Mouse (Mus musculus): ENCODE measurements around the gene Psmb8.

DNA sequence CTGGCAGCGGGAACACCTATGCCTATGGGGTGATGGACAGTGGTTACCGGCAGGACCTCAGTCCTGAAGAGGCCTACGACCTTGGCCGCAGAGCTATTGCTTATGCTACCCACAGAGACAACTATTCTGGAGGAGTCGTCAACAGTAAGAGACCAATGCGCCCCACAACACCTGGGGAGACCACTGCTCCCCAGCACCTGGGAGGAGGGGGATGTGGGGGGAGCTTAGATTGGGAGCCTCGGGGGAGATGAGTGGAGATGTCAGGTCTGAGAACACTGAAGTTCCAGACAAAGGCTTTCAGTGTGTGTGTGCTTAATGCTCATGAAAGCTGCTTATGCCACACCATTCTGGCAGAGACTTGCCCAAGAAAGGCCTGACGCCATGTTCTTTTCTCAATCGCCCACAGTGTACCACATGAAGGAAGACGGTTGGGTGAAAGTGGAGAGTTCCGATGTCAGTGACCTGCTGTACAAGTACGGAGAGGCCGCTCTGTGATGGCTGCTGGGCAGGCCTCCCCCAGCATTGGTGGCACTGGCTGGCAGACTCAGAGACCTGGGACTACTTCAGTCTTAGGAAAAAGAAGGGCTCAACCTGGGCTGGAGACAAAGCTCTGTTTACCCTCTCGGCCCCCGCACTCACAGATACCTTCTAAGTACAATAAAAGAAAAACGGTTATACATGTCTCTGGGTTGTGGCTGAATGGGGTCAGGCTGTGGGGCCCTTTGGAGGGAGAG, 3.4 kb downstream of the Psmb8 start:
- TF ChIP-seq POLR2A (IDR thresholded peaks at IDR 0.05; ENCODE audit: borderline replicate concordance, extremely low read depth, low read depth, low read length) (no peak), CTCF (IDR thresholded peaks at IDR 0.05; ENCODE audit: insufficient read depth, low read length) (no peak)

All from lung, adult 2 months (tissue).